Mouse (Mus musculus) small intestine, adult 2 months (tissue): Measurements from ENCODE around the gene Zc3hav1l.

ENCODE experiments used
- CTCF ChIP-seq: fragments of 200-500 bp; IDR thresholded peaks from 2 replicates; pipeline ENCODE4 v1.5.1; 2012; ENCODE audit warnings: low read depth, mild to moderate bottlenecking, control low read depth, inconsistent platforms, low read length, moderate library complexity, mixed read lengths; ENCODE audit not compliant: insufficient replicate concordance, insufficient read length; ENCODE audit errors: extremely low read depth
- POLR2A ChIP-seq: fragments of 200-500 bp; IDR thresholded peaks from 2 replicates; pipeline ENCODE4 v1.6.1; 2012; ENCODE audit warnings: low read depth, mild to moderate bottlenecking, control low read depth, inconsistent platforms, low read length, moderate library complexity

- no peak for TF ChIP-seq CTCF
- no peak for TF ChIP-seq POLR2A
Measured at GRCm38 (mm10) chr6:38241508-38241907, 57.6 kb downstream of the Zc3hav1l start.
